Mouse (Mus musculus) heart, adult 2 months (tissue): Measurements from ENCODE around the gene Kcnip1. TPM values are rescaled to one million over a fixed set of nuclear protein-coding genes. Genes with fewer than 3 reads are reported as not detected.

Experiments
- DNase-seq, 2 experiments: peaks; one replicate each; pipeline ENCODE4 v3.0.0; 2021
- H3K27ac ChIP-seq: fragments of 200-600 bp; 2 replicates; pipeline ENCODE4 v1.8.1; 2022
- H3K27me3 ChIP-seq: fragments of 200-500 bp; 2 replicates; pipeline ENCODE4 v1.6.1; 2012; ENCODE audit warnings: mild to moderate bottlenecking, low read length, inconsistent platforms, mixed read lengths; ENCODE audit not compliant: control insufficient read depth, insufficient read depth
- H3K36me3 ChIP-seq: fragments of 200-500 bp; 2 replicates; pipeline ENCODE4 v1.6.1; 2012; ENCODE audit warnings: low read length, inconsistent platforms; ENCODE audit not compliant: control insufficient read depth, insufficient read depth
- H3K4me1 ChIP-seq: fragments of 200-500 bp; 2 replicates; pipeline ENCODE4 v1.6.1; 2011; ENCODE audit warnings: low read length; ENCODE audit not compliant: control insufficient read depth, insufficient read depth
- H3K4me3 ChIP-seq: fragments of 200-600 bp; 2 replicates; pipeline ENCODE4 v1.8.1; 2022
- H3K79me2 ChIP-seq: fragments of 200-500 bp; replicated peaks from 2 replicates; pipeline ENCODE4 v1.6.1; 2012; ENCODE audit warnings: mild to moderate bottlenecking, inconsistent platforms, low read length, moderate library complexity, mixed read lengths; ENCODE audit not compliant: control insufficient read depth, insufficient read depth
- H3K9ac ChIP-seq: fragments of 200-500 bp; 2 replicates; pipeline ENCODE4 v1.6.1; 2012; ENCODE audit warnings: low read depth, mild to moderate bottlenecking, control low read depth, inconsistent platforms, low read length, mixed read lengths
- CTCF ChIP-seq: fragments of 200-600 bp; IDR thresholded peaks from 2 replicates; pipeline ENCODE4 v1.8.1; 2022; ENCODE audit warnings: antibody characterized with exemption, mild to moderate bottlenecking, moderate library complexity
- EP300 ChIP-seq: fragments of 200-500 bp; IDR thresholded peaks from 2 replicates; pipeline ENCODE4 v1.6.1; 2011; ENCODE audit warnings: low read depth, low read length, control low read depth; ENCODE audit not compliant: insufficient read depth
- POLR2A ChIP-seq: fragments of 200-500 bp; IDR thresholded peaks from 2 replicates; pipeline ENCODE4 v1.6.1; 2011; ENCODE audit warnings: mild to moderate bottlenecking, low read depth, low read length, control low read depth; ENCODE audit not compliant: insufficient read depth
- WGBS: fragments of 180-500 bp; shearing (Covaris S2); methylation state at CpG from one replicate; pipeline ENCODE4 v1.1.7; 2018; 5-methylcytosine and 5-hydroxymethylcytosine counted together
- intact Hi-C: fragments of 180-260 bp; cut with DNase I; formaldehyde crosslinking; loops from one replicate; pipeline ENCODE4 v1.15.1; 2025
- polyA plus RNA-seq: library from polyadenylated mRNA; depleted of rRNA; stranded (reverse); fragments of >200 nt; gene quantifications from 2 replicates; pipeline ENCODE4 v1.2.3, GENCODE M21; 2012
- total RNA-seq, 2 experiments: library from RNA; stranded (reverse); gene quantifications; 2 replicates each; pipeline ENCODE4 v1.2.3; 2021

The Kcnip1 gene
- total and polyA plus RNA-seq, 3 experiments: 0.11 to 0.18 TPM; not detected in 1

GRCm38 (mm10) chr11:33912151-33912571 lies 80.8 kb downstream of the Kcnip1 start:
- H3K9ac ChIP-seq: no peak overlapping the region
- no peaks in the 10 kb centered on the region for H3K27me3 ChIP-seq
- no peaks in the 10 kb centered on the region for H3K36me3 ChIP-seq
- TF ChIP-seq POLR2A (no peak), CTCF (no peak), EP300 (no peak)
- intact Hi-C loops: loop anchor here (10.0 kb wide), 1 partner anchor 737 kb away; no protein-coding TSS in a partner anchor
- no peaks in the 10 kb centered on the region for H3K79me2 ChIP-seq
- H3K27ac ChIP-seq: no peak overlapping the region
- 26% methylated on average over 2 of the region's 2 CpGs for WGBS
- H3K4me1 ChIP-seq: no peaks in the 10 kb centered on the region; the same call in 1 of the 2 replicates
- DNase-seq: no peak
- H3K4me3 ChIP-seq: no peak overlapping the region

GRCm38 (mm10) chr11:33910982-33911381 lies 82.0 kb downstream of the Kcnip1 start:
- 50% methylated on average over 7 of the region's 7 CpGs for WGBS
- no peaks in the 10 kb centered on the region; the same call in 1 of the 2 replicates for H3K4me1 ChIP-seq
- no peaks in the 10 kb centered on the region for H3K36me3 ChIP-seq
- no peak overlapping the region for H3K4me3 ChIP-seq
- no peak for DNase-seq
- TF ChIP-seq EP300 (no peak), POLR2A (no peak), CTCF (no peak)
- intact Hi-C loops: loop anchor here (10.0 kb wide), 1 partner anchor 736 kb away; no protein-coding TSS in a partner anchor
- no peak overlapping the region for H3K9ac ChIP-seq
- no peaks in the 10 kb centered on the region for H3K79me2 ChIP-seq
- no peak overlapping the region for H3K27ac ChIP-seq
- H3K27me3 ChIP-seq: no peaks in the 10 kb centered on the region

- H3K27ac ChIP-seq: no peak overlapping the region
- no peaks in the 10 kb centered on the region for H3K79me2 ChIP-seq
- no peaks in the 10 kb centered on the region; the same call in 1 of the 2 replicates for H3K4me1 ChIP-seq
- TF ChIP-seq EP300: no peak
- no peak for TF ChIP-seq POLR2A
- no peak for TF ChIP-seq CTCF
- no peak overlapping the region for H3K9ac ChIP-seq
- no peak for DNase-seq
- intact Hi-C loops: no loop called here
- no peaks in the 10 kb centered on the region for H3K27me3 ChIP-seq
- 43% methylated on average over 4 of the region's 4 CpGs for WGBS
- H3K4me3 ChIP-seq: no peak overlapping the region
- H3K36me3 ChIP-seq: no peaks in the 10 kb centered on the region
Observed at GRCm38 (mm10) chr11:33908360-33909175, 84.4 kb downstream of the Kcnip1 start.

GRCm38 (mm10) chr11:33903494-33903893 lies 89.5 kb downstream of the Kcnip1 start:
- Histone ChIP-seq H3K4me1 (no peaks in the 10 kb centered on the region), H3K27me3 (no peaks in the 10 kb centered on the region), H3K79me2 (no peaks in the 10 kb centered on the region), H3K4me3 (no peak overlapping the region), H3K36me3 (no peaks in the 10 kb centered on the region), H3K27ac (no peak overlapping the region), H3K9ac (no peak overlapping the region)
- TF ChIP-seq EP300: no peak
- no peak for TF ChIP-seq POLR2A
- TF ChIP-seq CTCF: no peak
- intact Hi-C loops: no loop called here
- WGBS: 56% methylated on average over 6 of the region's 6 CpGs
- DNase-seq: no peak

- TF ChIP-seq EP300: no peak
- no peak for TF ChIP-seq POLR2A
- no peak for TF ChIP-seq CTCF
- intact Hi-C loops: no loop called here
- no peak overlapping the region for H3K9ac ChIP-seq
Observed at GRCm38 (mm10) chr11:33902377-33902776, 90.6 kb downstream of the Kcnip1 start.

GRCm38 (mm10) chr11:33901783-33902182 lies 91.2 kb downstream of the Kcnip1 start:
- 72% methylated on average over 2 of the region's 2 CpGs for WGBS
- Histone ChIP-seq H3K27ac (no peak overlapping the region), H3K27me3 (no peaks in the 10 kb centered on the region), H3K79me2 (no peaks in the 10 kb centered on the region), H3K36me3 (no peaks in the 10 kb centered on the region), H3K4me3 (no peak overlapping the region), H3K9ac (no peak overlapping the region), H3K4me1 (no peaks in the 10 kb centered on the region)
- DNase-seq: no peak
- TF ChIP-seq CTCF: no peak
- no peak for TF ChIP-seq POLR2A
- no peak for TF ChIP-seq EP300
- intact Hi-C loops: no loop called here

More at GRCm38 (mm10) chr11:33902377-33902776, 90.6 kb downstream of the Kcnip1 start:
- 39% methylated on average over 10 of the region's 10 CpGs for WGBS
- Histone ChIP-seq H3K27me3 (no peaks in the 10 kb centered on the region), H3K36me3 (no peaks in the 10 kb centered on the region), H3K4me3 (no peak overlapping the region), H3K4me1 (no peaks in the 10 kb centered on the region), H3K79me2 (no peaks in the 10 kb centered on the region), H3K27ac (no peak overlapping the region)
- DNase-seq: no peak
